Mouse (Mus musculus) ovary, postnatal 10 days (tissue): ENCODE measurements around the gene Grrp1.

Source experiments
- DNase-seq: peaks from one replicate; pipeline ENCODE4 v3.0.0; 2022; ENCODE audit warnings: low spot score

Gene Grrp1

GRCm38 (mm10) chr4:134243516-134244250, 10.2 kb downstream of the Grrp1 start, which contains the start of gene E130218I03Rik:
Gene E130218I03Rik, plus strand, starts transcription at chr4:134243662.
- no peak for DNase-seq

GRCm38 (mm10) chr4:134238686-134239085, 15.2 kb downstream of the Grrp1 start:
- no peak for DNase-seq

- DNase-seq = peak; percentile 62
Observed at GRCm38 (mm10) chr4:134238279-134238651, 15.6 kb downstream of the Grrp1 start, which contains the start of gene Cnksr1. Gene Cnksr1, minus strand, starts transcription at chr4:134238399.

- DNase-seq = no peak
Observed at GRCm38 (mm10) chr4:134237582-134238278, 16.2 kb downstream of the Grrp1 start.

- no peak for DNase-seq
Observed at GRCm38 (mm10) chr4:134234876-134235275, 19.0 kb downstream of the Grrp1 start.

- no peak for DNase-seq
Observed at GRCm38 (mm10) chr4:134230431-134230830, 23.5 kb downstream of the Grrp1 start.

- no peak for DNase-seq
Observed at GRCm38 (mm10) chr4:134227194-134227593, 26.7 kb downstream of the Grrp1 start, which contains the start of gene Catsper4. Gene Catsper4, minus strand, starts transcription at chr4:134227383.

GRCm38 (mm10) chr4:134222793-134223600, 30.9 kb downstream of the Grrp1 start:
- DNase-seq = no peak

GRCm38 (mm10) chr4:134206488-134207053, 47.3 kb downstream of the Grrp1 start:
- DNase-seq = no peak

- no peak for DNase-seq
Observed at GRCm38 (mm10) chr4:134203340-134203896, 50.5 kb downstream of the Grrp1 start.

GRCm38 (mm10) chr4:134202904-134203303, 51.0 kb downstream of the Grrp1 start, which contains the start of gene Gm7534:
Gene Gm7534, minus strand, starts transcription at chr4:134203004.
- no peak for DNase-seq
